16 mouse cellular contexts compared by ENCODE assay signal in genomic region chr9:25208087-25208803, GRCm38 (mm10). TPM values are rescaled to one million over a fixed set of nuclear protein-coding genes. Genes with fewer than 3 reads are reported as not detected.
DNase-seq lines count a peak whose midpoint lies in the region; ATAC-seq and TF ChIP-seq lines count a peak whose summit lies in the region.
"Had no signal": no experiment of that assay in that cellular context is flagged by ENCODE, and none has a peak within 500 bp of the region (broad histone marks: within the 10 kb centered on the region; RNA-seq: fewer than 3 reads in every experiment).

No protein-coding gene starts in this region.

- no peaks in the 10 kb centered on the region for H3K36me3 ChIP-seq in heart, embryonic 14.5 days (ENCODE audit: control insufficient read depth, insufficient read depth, low read length)
- no peaks in the 10 kb centered on the region for H3K36me3 ChIP-seq in midbrain, embryonic 14.5 days (ENCODE audit: control insufficient read depth, insufficient read depth, low read length)
- H3K36me3 ChIP-seq: embryonic facial prominence, embryonic 12.5 days; hindbrain, embryonic 12.5 days; liver, embryonic 13.5 days; midbrain, embryonic 13.5 days; neural tube, embryonic 15.5 days had no signal

- WGBS in heart, embryonic 14.5 days = 60% methylated on average over 8 of the region's 8 CpGs
- whole genome bisulfite sequencing in midbrain, embryonic 14.5 days = 93% methylated on average over 8 of the region's 8 CpGs

- H3K9me3 ChIP-seq in heart, embryonic 14.5 days (ENCODE audit: control insufficient read depth, low read length) = peaks cover 3% of the 10 kb centered on the region; the same call in 1 of the 2 replicates
- H3K9me3 ChIP-seq in midbrain, embryonic 14.5 days (ENCODE audit: control insufficient read depth, low read length) = no peaks in the 10 kb centered on the region
- H3K9me3 ChIP-seq: embryonic facial prominence, embryonic 12.5 days; hindbrain, embryonic 12.5 days; liver, embryonic 13.5 days; midbrain, embryonic 13.5 days; neural tube, embryonic 15.5 days had no signal

- H3K4me3 ChIP-seq in heart, embryonic 14.5 days (ENCODE audit: control insufficient read depth in 1 of 2, insufficient read depth in 1 of 2, low read depth in 1 of 2, low read length in 2 of 2) = no peak overlapping the region
- H3K4me3 ChIP-seq in cortical plate, adult 2 months (ENCODE audit: insufficient read depth, low read length) = no peak overlapping the region
- no peak overlapping the region for H3K4me3 ChIP-seq in midbrain, embryonic 14.5 days (replicated peaks; ENCODE audit: low read depth, low read length)
- H3K4me3 ChIP-seq: embryonic facial prominence, embryonic 12.5 days; hindbrain, embryonic 12.5 days; liver, embryonic 13.5 days; midbrain, embryonic 13.5 days; neural tube, embryonic 15.5 days had no signal

- no peak for ATAC-seq in heart, embryonic 14.5 days (ENCODE audit: insufficient number of reproducible peaks, insufficient read depth, low FRiP score, low read depth)
- ATAC-seq in monocyte, adult 5-6 weeks (replicated peaks; ENCODE audit: insufficient number of reproducible peaks, low FRiP score, low TSS enrichment, poor library complexity, severe bottlenecking) = no peak
- no peak for ATAC-seq in midbrain, embryonic 14.5 days (ENCODE audit: low FRiP score, low TSS enrichment)
- ATAC-seq: forebrain, embryonic 16.5 days; midbrain, embryonic 13.5 days had no signal

- peaks cover 4 to 13% of the 10 kb centered on the region in 2 experiments for H3K4me1 ChIP-seq in heart, embryonic 14.5 days (ENCODE audit: control insufficient read depth in 2 of 2, insufficient read depth in 2 of 2, low read length in 2 of 2)
- H3K4me1 ChIP-seq in cortical plate, adult 2 months (ENCODE audit: control insufficient read depth, insufficient read depth, low read length) = peaks cover 13% of the 10 kb centered on the region
- H3K4me1 ChIP-seq in midbrain, embryonic 14.5 days (ENCODE audit: control insufficient read depth, insufficient read depth, low read length) = peaks cover 10% of the 10 kb centered on the region
- H3K4me1 ChIP-seq: liver, embryonic 13.5 days had no signal

- H3K9ac ChIP-seq in heart, embryonic 14.5 days (ENCODE audit: low read length) = no peak overlapping the region
- no peak overlapping the region for H3K9ac ChIP-seq in midbrain, embryonic 14.5 days (replicated peaks; ENCODE audit: low read length)
- H3K9ac ChIP-seq: embryonic facial prominence, embryonic 12.5 days; hindbrain, embryonic 12.5 days; liver, embryonic 13.5 days; midbrain, embryonic 13.5 days; neural tube, embryonic 15.5 days had no signal

- no peak overlapping the region for H3K4me2 ChIP-seq in heart, embryonic 14.5 days (ENCODE audit: low read length)
- H3K4me2 ChIP-seq in midbrain, embryonic 14.5 days (ENCODE audit: low read length) = no peak overlapping the region
- H3K4me2 ChIP-seq: embryonic facial prominence, embryonic 12.5 days; hindbrain, embryonic 12.5 days; liver, embryonic 13.5 days; midbrain, embryonic 13.5 days; neural tube, embryonic 15.5 days had no signal

- no peak for TF ChIP-seq CTCF in cortical plate, adult 2 months (IDR thresholded peaks at IDR 0.05; ENCODE audit: extremely low read depth, insufficient read depth, low read length)

- no peaks in the 10 kb centered on the region for H3K27me3 ChIP-seq in heart, embryonic 14.5 days (ENCODE audit: control insufficient read depth, insufficient read depth, low read length)
- no peaks in the 10 kb centered on the region for H3K27me3 ChIP-seq in midbrain, embryonic 14.5 days (ENCODE audit: control insufficient read depth, insufficient read depth, low read length)
- H3K27me3 ChIP-seq: CH12.LX; embryonic facial prominence, embryonic 12.5 days; hindbrain, embryonic 12.5 days; liver, embryonic 13.5 days; midbrain, embryonic 13.5 days; neural tube, embryonic 15.5 days had no signal

- H3K27ac ChIP-seq in heart, embryonic 14.5 days (replicated peaks in 1 of 2; ENCODE audit: control insufficient read depth in 1 of 2, insufficient read depth in 1 of 2, low read depth in 2 of 2, low read length in 2 of 2) = peak overlapping the region; percentile 20 to 44; a peak in 3 of 4 replicates
- peak overlapping the region; percentile 99 for H3K27ac ChIP-seq in cortical plate, adult 2 months (ENCODE audit: insufficient read depth, low read length)
- no peak overlapping the region for H3K27ac ChIP-seq in midbrain, embryonic 14.5 days (replicated peaks; ENCODE audit: low read depth, low read length)
- H3K27ac ChIP-seq: embryonic facial prominence, embryonic 12.5 days; hindbrain, embryonic 12.5 days; liver, embryonic 13.5 days; midbrain, embryonic 13.5 days; neural tube, embryonic 15.5 days had no signal

- DNase-seq in heart, postnatal 36 days = no peak
- peak; percentile 57 to 75 for DNase-seq in left cerebral cortex, adult 9 months (ENCODE audit: low spot score in 2 of 2)
- no peak for DNase-seq in left cerebral cortex, postnatal 4 days
- DNase-seq in left cerebral cortex, postnatal 14 days (ENCODE audit: low spot score in 2 of 2) = peak; percentile 33 to 74
- no peak for DNase-seq in midbrain, embryonic 14.5 days
- DNase-seq: cerebellum, adult 2 months; liver, embryonic 13.5 days had no signal

- TF ChIP-seq POLR2A in cortical plate, adult 2 months (IDR thresholded peaks at IDR 0.05; ENCODE audit: extremely low read depth, insufficient read depth, low read length) = no peak

- intact Hi-C loops in heart, postnatal 36 days (cut with DNase I) = loop anchor here (5.0 kb wide), 1 partner anchor 44 kb away; the partner anchor contains the start of gene Sept7
- intact Hi-C loops in left cerebral cortex, postnatal 4 days (cut with DNase I) = no loop called here
- intact Hi-C loops in left cerebral cortex, postnatal 14 days (cut with DNase I) = loop anchor here (5.0 kb wide), 2 partner anchors 36 to 44 kb away; partner anchors contain the start of gene Sept7

RNA-seq across cellular contexts. Expression of gene Sept7, which starts 44.0 kb away (rescaled TPM):
- 265 and 268 TPM in 2 replicates for polyA plus RNA-seq in heart, embryonic 14.5 days (2014; fragmentation: Nextera tagmentation; extraction: Ambion mirVana)
- 100 to 1,000 TPM; 112 to 113 TPM for total RNA-seq in heart, postnatal 36 days (2021)
- 100 to 1,000 TPM; 219 to 231 TPM for total RNA-seq in left cerebral cortex, postnatal 4 days (2021)
- 312 and 335 TPM in 2 replicates for polyA plus RNA-seq in cortical plate, adult 2 months (2012; rRNA removed)
- 100 to 1,000 TPM; 359 to 366 TPM for total RNA-seq in left cerebral cortex, postnatal 14 days (2021)
- total RNA-seq in monocyte, adult 5-6 weeks (2017) = 444 to 467 TPM (median 446 TPM) in 3 replicates
- polyA plus RNA-seq in midbrain, embryonic 14.5 days (2014; fragmentation: Nextera tagmentation; extraction: Ambion mirVana) = 247 and 267 TPM in 2 replicates

RNA-seq across cellular contexts. Expression of gene Herpud2, which starts 56.6 kb away (rescaled TPM):
- 32.4 and 36.7 TPM in 2 replicates for polyA plus RNA-seq in heart, embryonic 14.5 days (2014; fragmentation: Nextera tagmentation; extraction: Ambion mirVana)
- 10 to 100 TPM; 39.1 TPM for total RNA-seq in heart, postnatal 36 days (2021)
- 10 to 100 TPM; 46.9 TPM for total RNA-seq in left cerebral cortex, postnatal 4 days (2021)
- polyA plus RNA-seq in cortical plate, adult 2 months (2012; rRNA removed) = 37.8 and 42.3 TPM in 2 replicates
- 10 to 100 TPM; 52.6 to 55.4 TPM for total RNA-seq in left cerebral cortex, postnatal 14 days (2021)
- 25.8 to 45.1 TPM (median 36.1 TPM) in 3 replicates for total RNA-seq in monocyte, adult 5-6 weeks (2017)
- 30.6 and 40.7 TPM in 2 replicates for polyA plus RNA-seq in midbrain, embryonic 14.5 days (2014; fragmentation: Nextera tagmentation; extraction: Ambion mirVana)

Comparison
In these comparisons a context has a peak if more than half of its experiments do, and no peak if none do; other contexts are left out.
1. DNase-seq: peak in left cerebral cortex, adult 9 months (2 of 2) and left cerebral cortex, postnatal 14 days (2 of 2); none in heart, postnatal 36 days (0 of 2), left cerebral cortex, postnatal 4 days (single experiment) and midbrain, embryonic 14.5 days (single experiment).